Comparison of ENCODE assay signal across 27 mouse cellular contexts in the genomic region with DNA sequence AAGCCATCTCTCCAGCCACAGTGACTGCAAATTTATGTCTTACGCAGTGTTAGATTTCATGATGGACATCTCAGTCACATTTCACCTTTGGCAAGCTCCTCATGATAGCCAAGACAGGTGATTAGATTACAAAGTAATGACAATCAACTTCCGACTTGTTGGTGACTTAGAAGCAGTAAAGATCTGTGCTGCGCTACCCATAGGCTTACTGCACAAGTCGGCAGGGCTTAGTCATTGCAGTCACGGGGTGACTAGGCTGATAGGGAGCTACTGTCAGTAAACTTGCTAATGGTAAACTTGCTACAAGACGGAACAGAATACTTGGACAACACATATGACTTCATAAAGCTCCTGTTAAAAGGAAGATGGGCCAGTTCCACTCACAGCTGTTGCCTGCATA.
"Had no signal": no experiment of that assay in that cellular context is flagged by ENCODE, and none has a peak within 500 bp of the region (broad histone marks: within the 10 kb centered on the region; RNA-seq: fewer than 3 reads in every experiment).

No protein-coding gene starts in this region.

- H3K27me3 ChIP-seq: heart, embryonic 13.5 days; heart, embryonic 15.5 days; hindbrain, embryonic 12.5 days; limb, embryonic 12.5 days; liver, embryonic 13.5 days; liver, embryonic 15.5 days had no signal

- ATAC-seq: forebrain, postnatal 0 days; hindbrain, embryonic 16.5 days; inflammation-experienced regulatory T-cells, adult 6 months had no signal

- H3K4me3 ChIP-seq: heart, embryonic 13.5 days; heart, embryonic 15.5 days; hindbrain, embryonic 10.5 days; hindbrain, embryonic 12.5 days; kidney, embryonic 15.5 days; left cerebral cortex, adult 2 months; limb, embryonic 10.5 days; limb, embryonic 12.5 days; liver, embryonic 13.5 days; liver, embryonic 15.5 days had no signal

- H3K9me3 ChIP-seq: heart, embryonic 15.5 days; hindbrain, embryonic 10.5 days; hindbrain, embryonic 12.5 days; kidney, embryonic 15.5 days; limb, embryonic 10.5 days; limb, embryonic 12.5 days; liver, embryonic 13.5 days; liver, embryonic 15.5 days had no signal

- H3K9ac ChIP-seq: forebrain, postnatal 0 days; heart, embryonic 13.5 days; heart, embryonic 15.5 days; hindbrain, embryonic 12.5 days; hindbrain, embryonic 14.5 days; kidney, embryonic 15.5 days; limb, embryonic 12.5 days; liver, embryonic 13.5 days; liver, embryonic 15.5 days had no signal

- DNase-seq: forebrain, postnatal 0 days; gastrocnemius, postnatal 14 days; gastrocnemius, postnatal 36 days; heart, adult 18-20 months; heart, postnatal 14 days; heart, postnatal 36 days; kidney, adult 11 months; kidney, adult 2 months; kidney, adult 9 months; kidney, postnatal 14 days; kidney, postnatal 36 days; layer of hippocampus, adult 9-11 months; liver, embryonic 13.5 days had no signal

- H3K27ac ChIP-seq: heart, embryonic 13.5 days; heart, embryonic 15.5 days; hindbrain, embryonic 10.5 days; hindbrain, embryonic 12.5 days; hindbrain, embryonic 14.5 days; kidney, embryonic 15.5 days; kidney, postnatal 0 days; left cerebral cortex, adult 2 months; limb, embryonic 10.5 days; limb, embryonic 12.5 days; liver, embryonic 13.5 days; liver, embryonic 15.5 days had no signal

- H3K36me3 ChIP-seq: heart, embryonic 15.5 days; hindbrain, embryonic 10.5 days; hindbrain, embryonic 12.5 days; kidney, embryonic 15.5 days; limb, embryonic 10.5 days; limb, embryonic 12.5 days; liver, embryonic 13.5 days; liver, embryonic 15.5 days had no signal

- H3K4me2 ChIP-seq: heart, embryonic 11.5 days; heart, embryonic 13.5 days; heart, embryonic 15.5 days; hindbrain, embryonic 12.5 days; hindbrain, embryonic 14.5 days; kidney, embryonic 15.5 days; limb, embryonic 12.5 days; liver, embryonic 13.5 days; liver, embryonic 15.5 days had no signal
